Mouse (Mus musculus) limb, embryonic 10.5 days (tissue): ENCODE data around the gene Tmem270. TPM values are rescaled to one million over a fixed set of nuclear protein-coding genes. Genes with fewer than 3 reads are reported as not detected.

ENCODE experiments used
- DNase-seq: peaks from one replicate; pipeline ENCODE4 v3.0.0-alpha.2; 2017; ENCODE audit warnings: low spot score
- H3K27ac ChIP-seq: fragments of 300-500 bp; sonication (generic); 2 replicates; pipeline ENCODE4 v1.5.1; 2016; ENCODE audit warnings: mild to moderate bottlenecking
- H3K27me3 ChIP-seq: fragments of 300-500 bp; sonication (generic); 2 replicates; pipeline ENCODE4 v1.6.1; 2016; ENCODE audit warnings: low read depth, mild to moderate bottlenecking; ENCODE audit not compliant: poor library complexity, severe bottlenecking
- H3K36me3 ChIP-seq: fragments of 300-500 bp; sonication (generic); 2 replicates; pipeline ENCODE4 v1.6.1; 2016; ENCODE audit warnings: mild to moderate bottlenecking, moderate library complexity
- H3K4me1 ChIP-seq: fragments of 300-500 bp; sonication (generic); 2 replicates; pipeline ENCODE4 v1.6.1; 2016
- H3K4me3 ChIP-seq: fragments of 300-500 bp; sonication (generic); 2 replicates; pipeline ENCODE4 v1.5.1; 2016; ENCODE audit warnings: mild to moderate bottlenecking, moderate library complexity
- H3K9me3 ChIP-seq: fragments of 300-500 bp; sonication (generic); replicated peaks from 2 replicates; pipeline ENCODE4 v1.6.1; 2016; ENCODE audit warnings: mild to moderate bottlenecking
- WGBS: fragments of 180-500 bp; shearing (Covaris S2); methylation state at CpG from one replicate; pipeline ENCODE4 v1.1.7; 2016; 5-methylcytosine and 5-hydroxymethylcytosine counted together
- polyA plus RNA-seq: library from polyadenylated mRNA; unstranded; fragments of >200 nt; fragmentation: Nextera tagmentation; extraction: Ambion mirVana; gene quantifications from 2 replicates; pipeline ENCODE4 v1.2.1, GENCODE M21; 2016

The Tmem270 gene
- polyA plus RNA-seq, 1 experiment from 2014 or later: not detected

- Histone ChIP-seq H3K4me1 (no peaks in the 10 kb centered on the region), H3K27ac (no peak overlapping the region), H3K27me3 (no peaks in the 10 kb centered on the region), H3K4me3 (no peak overlapping the region), H3K9me3 (no peaks in the 10 kb centered on the region), H3K36me3 (no peaks in the 10 kb centered on the region)
- 79% methylated on average over 6 of the region's 6 CpGs for WGBS
- DNase-seq: no peak
These were observed 13.7 kb upstream of the Tmem270 start for GRCm38 (mm10) chr5:134920106-134920687.

- Histone ChIP-seq H3K27ac (no peak overlapping the region), H3K4me3 (no peak overlapping the region), H3K27me3 (no peaks in the 10 kb centered on the region), H3K36me3 (no peaks in the 10 kb centered on the region), H3K4me1 (no peaks in the 10 kb centered on the region), H3K9me3 (no peaks in the 10 kb centered on the region)
- no peak for DNase-seq
- 87% methylated on average over 3 of the region's 3 CpGs for WGBS
These were observed 12.6 kb upstream of the Tmem270 start for GRCm38 (mm10) chr5:134919097-134919496.

- H3K4me3 ChIP-seq: no peak overlapping the region
- no peaks in the 10 kb centered on the region for H3K36me3 ChIP-seq
These were observed 11.7 kb upstream of the Tmem270 start for GRCm38 (mm10) chr5:134918071-134918832.

GRCm38 (mm10) chr5:134915311-134915710 is 8.8 kb upstream of the Tmem270 start, which contains the start of gene Cldn13:
TSS of gene Cldn13 (minus strand) at chr5:134915526.
- Histone ChIP-seq H3K27ac (no peak within 1 kb of the TSS), H3K27me3 (no peaks in the 10 kb centered on the region), H3K4me1 (no peaks in the 10 kb centered on the region), H3K4me3 (0 out of 2 replicates have a peak within 1 kb of the TSS, but pooled peaks have one; percentile 3), H3K36me3 (no peaks in the 10 kb centered on the region), H3K9me3 (no peaks in the 10 kb centered on the region)
- no peak for DNase-seq
- 79% methylated on average over 8 of the region's 8 CpGs for WGBS

More at GRCm38 (mm10) chr5:134918071-134918832, 11.7 kb upstream of the Tmem270 start:
- Histone ChIP-seq H3K9me3 (no peaks in the 10 kb centered on the region), H3K27me3 (no peaks in the 10 kb centered on the region), H3K4me1 (no peaks in the 10 kb centered on the region), H3K27ac (no peak overlapping the region)
- WGBS: 47% methylated on average over 16 of the region's 16 CpGs
- DNase-seq: peak; percentile 69

- 84% methylated on average over 8 of the region's 8 CpGs for WGBS
- Histone ChIP-seq H3K27ac (no peak overlapping the region), H3K4me3 (0 out of 2 replicates have a peak overlapping the region, but pooled peaks have one; percentile 3), H3K4me1 (no peaks in the 10 kb centered on the region), H3K9me3 (no peaks in the 10 kb centered on the region), H3K27me3 (no peaks in the 10 kb centered on the region), H3K36me3 (no peaks in the 10 kb centered on the region)
- no peak for DNase-seq
These were observed 8.0 kb upstream of the Tmem270 start for GRCm38 (mm10) chr5:134914510-134914909.

GRCm38 (mm10) chr5:134913753-134914152 is 7.2 kb upstream of the Tmem270 start:
- no peaks in the 10 kb centered on the region for H3K9me3 ChIP-seq
- H3K27ac ChIP-seq: peak overlapping the region; percentile 23; the same call in 1 of the 2 replicates
- H3K4me1 ChIP-seq: no peaks in the 10 kb centered on the region
- DNase-seq: no peak
- no peaks in the 10 kb centered on the region for H3K27me3 ChIP-seq
- 87% methylated on average over 4 of the region's 4 CpGs for WGBS
- H3K4me3 ChIP-seq: no peak overlapping the region
- no peaks in the 10 kb centered on the region for H3K36me3 ChIP-seq

GRCm38 (mm10) chr5:134913352-134913751 is 6.8 kb upstream of the Tmem270 start:
- no peak for DNase-seq
- 82% methylated on average over 3 of the region's 3 CpGs for WGBS
- no peaks in the 10 kb centered on the region for H3K36me3 ChIP-seq
- H3K9me3 ChIP-seq: no peaks in the 10 kb centered on the region
- no peaks in the 10 kb centered on the region for H3K27me3 ChIP-seq
- no peak overlapping the region for H3K4me3 ChIP-seq
- peak overlapping the region; percentile 23; the same call in 1 of the 2 replicates for H3K27ac ChIP-seq
- H3K4me1 ChIP-seq: no peaks in the 10 kb centered on the region

GRCm38 (mm10) chr5:134911901-134912300 is 5.4 kb upstream of the Tmem270 start:
- H3K36me3 ChIP-seq: no peaks in the 10 kb centered on the region
- H3K27ac ChIP-seq: no peak overlapping the region
- H3K27me3 ChIP-seq: no peaks in the 10 kb centered on the region
- no peaks in the 10 kb centered on the region for H3K9me3 ChIP-seq
- H3K4me3 ChIP-seq: no peak overlapping the region
- no peak for DNase-seq
- no peaks in the 10 kb centered on the region for H3K4me1 ChIP-seq
- 89% methylated on average over 2 of the region's 2 CpGs for WGBS

GRCm38 (mm10) chr5:134907135-134907534 is 602 bp upstream of the Tmem270 start:
- Histone ChIP-seq H3K27me3 (no peaks in the 10 kb centered on the region), H3K9me3 (no peaks in the 10 kb centered on the region), H3K4me1 (no peaks in the 10 kb centered on the region), H3K36me3 (no peaks in the 10 kb centered on the region), H3K4me3 (no peak overlapping the region), H3K27ac (peak overlapping the region; percentile 22; the same call in 1 of the 2 replicates)
- under 1% methylated on average over 13 of the region's 13 CpGs for WGBS
- peak; percentile 97 for DNase-seq

GRCm38 (mm10) chr5:134901644-134902027 is 4.9 kb downstream of the Tmem270 start:
- Histone ChIP-seq H3K27me3 (no peaks in the 10 kb centered on the region), H3K36me3 (no peaks in the 10 kb centered on the region), H3K4me3 (no peak overlapping the region), H3K4me1 (peaks cover 35% of the 10 kb centered on the region), H3K9me3 (no peaks in the 10 kb centered on the region), H3K27ac (peak overlapping the region; percentile 19; the same call in 1 of the 2 replicates)
- no peak for DNase-seq
- WGBS: 76% methylated on average over 8 of the region's 8 CpGs

GRCm38 (mm10) chr5:134901012-134901643 is 5.4 kb downstream of the Tmem270 start:
- H3K36me3 ChIP-seq: no peaks in the 10 kb centered on the region

GRCm38 (mm10) chr5:134897596-134897995 is 8.9 kb downstream of the Tmem270 start:
- no peak overlapping the region for H3K4me3 ChIP-seq
- no peak for DNase-seq
- H3K9me3 ChIP-seq: no peaks in the 10 kb centered on the region
- no peaks in the 10 kb centered on the region for H3K27me3 ChIP-seq
- no peaks in the 10 kb centered on the region for H3K36me3 ChIP-seq
- peaks cover 55% of the 10 kb centered on the region for H3K4me1 ChIP-seq
- peak overlapping the region; percentile 15 for H3K27ac ChIP-seq
- 79% methylated on average over 17 of the region's 17 CpGs for WGBS

More at GRCm38 (mm10) chr5:134901012-134901643, 5.4 kb downstream of the Tmem270 start:
- Histone ChIP-seq H3K27ac (peak overlapping the region; percentile 19; the same call in 1 of the 2 replicates), H3K4me3 (no peak overlapping the region), H3K9me3 (no peaks in the 10 kb centered on the region), H3K4me1 (peaks cover 40% of the 10 kb centered on the region), H3K27me3 (no peaks in the 10 kb centered on the region)
- peak; percentile 56 for DNase-seq
- whole genome bisulfite sequencing: 47% methylated on average over 12 of the region's 12 CpGs

GRCm38 (mm10) chr5:134896965-134897364 is 9.6 kb downstream of the Tmem270 start:
- H3K4me3 ChIP-seq: no peak overlapping the region
- no peaks in the 10 kb centered on the region for H3K9me3 ChIP-seq
- 83% methylated on average over 8 of the region's 8 CpGs for WGBS
- H3K27me3 ChIP-seq: no peaks in the 10 kb centered on the region
- H3K27ac ChIP-seq: peak overlapping the region; percentile 15
- DNase-seq: no peak
- H3K36me3 ChIP-seq: no peaks in the 10 kb centered on the region
- H3K4me1 ChIP-seq: peaks cover 55% of the 10 kb centered on the region
